Mouse (Mus musculus) cortical plate, adult 2 months (tissue): ENCODE measurements around the gene Rsf1. TPM values are rescaled to one million over a fixed set of nuclear protein-coding genes. Genes with fewer than 3 reads are reported as not detected.

Source experiments
- H3K27ac ChIP-seq: fragments of 200-500 bp; 2 replicates; pipeline ENCODE4 v1.5.1; 2012; ENCODE audit warnings: low read length, control low read depth, inconsistent platforms; ENCODE audit not compliant: insufficient read depth
- H3K4me1 ChIP-seq: fragments of 200-500 bp; 2 replicates; pipeline ENCODE4 v1.6.1; 2011; ENCODE audit warnings: low read length; ENCODE audit not compliant: control insufficient read depth, insufficient read depth
- H3K4me3 ChIP-seq: fragments of 200-500 bp; 2 replicates; pipeline ENCODE4 v1.5.1; 2011; ENCODE audit warnings: mild to moderate bottlenecking, low read length, control low read depth; ENCODE audit not compliant: insufficient read depth
- CTCF ChIP-seq: fragments of 200-500 bp; IDR thresholded peaks from 2 replicates; pipeline ENCODE4 v1.5.1; 2011; ENCODE audit warnings: mild to moderate bottlenecking, control low read depth, low read length; ENCODE audit not compliant: insufficient read depth; ENCODE audit errors: extremely low read depth
- POLR2A ChIP-seq: fragments of 200-500 bp; IDR thresholded peaks from 2 replicates; pipeline ENCODE4 v1.6.1; 2011; ENCODE audit warnings: mild to moderate bottlenecking, low read length, control low read depth; ENCODE audit not compliant: insufficient read depth; ENCODE audit errors: extremely low read depth
- polyA plus RNA-seq: library from polyadenylated mRNA; depleted of rRNA; stranded (reverse); fragments of >200 nt; gene quantifications from 2 replicates; pipeline ENCODE4 v1.2.3, GENCODE M21; 2012

Rsf1 gene
- polyA plus RNA-seq, 1 experiment, result 14.0 TPM

DNA sequence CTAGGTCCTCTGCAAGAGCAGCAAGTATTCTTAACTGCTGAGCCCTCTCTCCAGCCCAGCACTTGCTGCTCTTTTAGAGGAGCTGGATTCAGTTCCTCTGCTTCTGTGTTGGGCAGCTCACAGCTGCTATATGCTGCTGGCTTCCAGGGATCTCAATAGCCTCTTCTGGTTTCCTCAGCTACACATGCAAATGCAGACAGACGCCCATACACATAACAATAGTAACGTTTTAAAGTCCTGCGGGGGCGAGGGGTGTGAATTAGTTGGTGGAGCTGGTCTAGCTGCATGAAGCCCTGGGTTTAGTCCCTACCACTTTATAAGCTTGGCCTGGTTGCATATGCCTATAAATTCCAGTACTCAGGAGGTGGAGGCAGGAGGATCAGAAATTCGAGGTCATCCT is 139.4 kb downstream of the Rsf1 start:
- no peaks in the 10 kb centered on the region for H3K4me1 ChIP-seq
- H3K27ac ChIP-seq, result no peak overlapping the region

DNA sequence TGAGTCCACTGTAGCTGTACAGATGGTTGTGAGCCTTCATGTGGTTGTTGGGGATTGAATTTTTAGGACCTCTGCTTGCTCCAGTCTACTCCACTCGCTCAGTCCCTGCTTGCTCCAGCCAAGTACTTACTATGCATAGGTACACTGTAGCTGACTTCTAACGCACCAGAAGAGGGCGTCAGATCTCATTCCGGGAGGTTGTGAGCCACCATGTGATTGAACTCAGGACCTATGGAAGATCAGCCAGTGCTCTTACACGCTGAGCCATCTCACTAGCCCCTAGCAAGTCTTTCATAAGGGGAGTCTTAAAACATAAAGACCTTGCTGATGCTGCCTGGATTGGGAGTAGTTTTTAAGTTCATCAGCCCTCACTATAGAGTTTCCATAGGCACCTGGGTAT is 140.4 kb downstream of the Rsf1 start:
- no peak overlapping the region for H3K27ac ChIP-seq
- no peak overlapping the region for H3K4me3 ChIP-seq
- TF ChIP-seq CTCF (no peak), POLR2A (no peak)
- no peaks in the 10 kb centered on the region for H3K4me1 ChIP-seq

More for the DNA sequence above, 139.4 kb downstream of the Rsf1 start:
- no peak overlapping the region for H3K4me3 ChIP-seq
- TF ChIP-seq POLR2A (no peak), CTCF (no peak)

DNA sequence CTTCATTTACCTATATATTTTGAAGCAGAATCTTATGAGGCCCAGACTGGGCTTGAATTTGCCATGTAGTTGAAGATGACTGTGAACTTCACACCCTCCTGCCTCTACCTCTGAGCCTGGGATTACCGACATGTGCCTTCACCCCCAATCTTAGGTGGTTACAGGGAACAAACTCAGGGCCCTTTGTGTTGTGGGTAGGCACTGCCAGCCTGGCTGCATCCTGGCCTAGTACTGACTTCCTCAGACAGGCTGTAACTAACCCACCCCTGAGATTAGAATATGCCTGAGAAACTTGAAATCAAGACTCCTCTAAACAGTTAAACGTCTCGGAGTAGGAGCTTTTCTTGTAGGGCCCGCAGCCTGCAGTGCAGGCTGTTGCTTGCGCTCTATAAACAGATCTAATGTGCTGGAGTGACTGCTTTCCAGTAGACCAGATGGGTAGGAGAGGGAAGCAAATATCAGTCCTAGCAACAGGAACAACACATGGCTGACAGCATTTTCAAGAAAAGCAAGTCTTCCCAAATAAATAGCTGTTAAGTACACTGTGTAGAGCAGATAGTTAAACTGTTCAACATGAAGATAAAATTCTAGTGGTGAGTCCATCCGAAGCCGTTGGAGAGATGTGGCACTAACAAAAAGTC is 142.7 kb downstream of the Rsf1 start:
- no peak overlapping the region for H3K27ac ChIP-seq
- H3K4me1 ChIP-seq, result no peaks in the 10 kb centered on the region
- no peak overlapping the region for H3K4me3 ChIP-seq
- TF ChIP-seq POLR2A (no peak), CTCF (no peak)

DNA sequence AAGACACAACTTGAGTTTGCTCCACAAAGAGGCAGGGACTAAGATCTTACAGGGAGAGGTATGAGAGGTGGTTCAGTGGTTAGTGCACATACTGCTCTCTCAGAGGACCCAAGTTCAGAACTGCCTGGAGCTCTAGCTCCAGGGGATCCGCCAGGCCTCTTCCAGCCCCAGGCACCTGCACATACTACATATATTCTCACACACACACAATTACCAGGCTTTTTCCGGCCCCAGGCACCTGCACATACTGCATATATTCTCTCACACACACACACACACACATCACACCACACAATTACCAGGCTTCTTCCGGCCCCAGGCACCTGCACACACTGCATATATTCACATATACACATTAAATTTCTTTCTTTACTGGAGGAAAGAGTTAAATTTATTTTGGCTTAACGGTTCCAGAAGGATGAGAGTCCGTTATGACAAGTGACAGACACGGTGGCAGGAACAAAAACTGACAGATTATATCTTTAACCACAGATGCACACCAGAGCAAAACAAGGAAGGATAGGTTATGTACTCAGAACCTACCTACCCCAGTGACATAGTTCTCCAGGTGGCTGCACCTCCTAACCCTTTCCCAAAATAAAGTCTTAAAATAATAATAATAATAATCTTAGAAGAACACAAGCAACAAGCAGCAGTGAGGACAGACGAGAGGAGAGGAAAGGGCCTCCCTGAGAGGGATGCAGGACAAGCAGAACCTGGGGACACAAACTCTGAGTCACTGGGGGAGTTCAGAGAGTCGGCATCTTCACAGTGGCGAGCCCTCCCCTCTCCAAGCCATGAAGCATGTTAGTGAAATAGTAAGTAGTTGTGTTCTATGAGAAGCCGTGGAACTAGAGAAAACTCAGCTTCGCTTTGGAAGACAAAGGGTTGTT is 144.2 kb downstream of the Rsf1 start:
- no peak for TF ChIP-seq CTCF
- TF ChIP-seq POLR2A, result no peak
- H3K27ac ChIP-seq, result no peak overlapping the region

DNA sequence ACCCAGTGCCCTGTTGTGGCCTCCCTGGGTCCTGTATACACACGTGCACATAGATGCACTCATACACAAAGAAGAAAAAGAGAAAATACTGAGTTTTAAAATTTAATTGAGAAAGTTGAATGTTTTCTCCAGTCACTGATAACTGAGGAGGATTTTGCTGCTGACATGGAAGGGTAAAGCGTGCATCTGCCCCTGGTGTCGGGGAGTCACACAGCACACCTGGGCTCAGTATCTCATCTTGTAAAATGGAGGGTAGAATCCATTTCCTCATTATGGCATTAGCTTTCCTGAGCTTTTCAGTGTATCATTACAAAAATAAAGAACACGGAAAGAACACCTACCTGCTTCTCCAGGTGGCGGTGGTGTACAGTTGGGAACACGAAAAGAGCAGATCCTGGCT is 145.7 kb downstream of the Rsf1 start:
- Histone ChIP-seq H3K4me3 (no peak overlapping the region), H3K27ac (no peak overlapping the region), H3K4me1 (no peaks in the 10 kb centered on the region)
- TF ChIP-seq CTCF (no peak), POLR2A (no peak)

More for the DNA sequence above, 144.2 kb downstream of the Rsf1 start:
- Histone ChIP-seq H3K4me1 (no peaks in the 10 kb centered on the region), H3K4me3 (no peak overlapping the region)

DNA sequence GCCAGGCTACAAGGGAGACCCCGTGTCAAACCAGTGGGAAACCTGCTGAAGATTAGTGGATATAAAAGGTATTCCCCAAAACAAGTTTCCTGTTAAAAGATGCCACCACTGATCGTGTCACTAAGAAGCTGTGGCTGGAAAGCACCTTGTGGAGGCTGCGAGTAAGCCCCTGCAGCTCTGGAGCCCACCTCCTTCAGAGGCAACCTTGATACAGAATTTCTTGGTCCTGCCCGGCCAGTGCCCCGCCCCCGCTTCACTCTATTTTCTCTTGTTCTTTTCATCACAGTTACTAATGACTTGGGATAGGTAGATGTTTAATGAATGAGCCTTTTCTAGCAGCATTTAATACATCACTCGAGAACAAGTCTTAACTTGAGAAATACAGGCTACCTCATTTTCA is 146.4 kb downstream of the Rsf1 start:
- TF ChIP-seq POLR2A (no peak), CTCF (no peak)
- Histone ChIP-seq H3K4me3 (no peak overlapping the region), H3K27ac (no peak overlapping the region), H3K4me1 (no peaks in the 10 kb centered on the region)

DNA sequence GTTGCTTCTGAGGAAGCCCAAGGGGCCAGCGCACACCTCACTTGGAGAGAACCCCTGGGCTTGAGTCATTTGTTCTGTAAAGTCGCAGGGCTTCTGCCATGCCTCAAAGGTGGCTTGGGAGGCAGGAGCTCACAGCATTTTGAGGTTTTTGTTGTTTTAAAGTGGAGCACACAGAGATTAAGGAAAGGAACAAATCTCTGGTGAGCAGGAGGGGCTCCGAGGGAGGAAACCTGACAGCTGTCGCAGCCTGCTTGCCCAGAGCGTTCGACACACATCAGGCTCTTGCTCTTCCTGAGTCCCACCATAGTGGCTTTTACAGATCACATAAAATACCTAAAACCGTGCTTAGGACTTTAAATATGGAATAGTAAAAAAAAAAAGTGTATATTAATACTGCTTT is 147.1 kb downstream of the Rsf1 start:
- Histone ChIP-seq H3K4me3 (no peak overlapping the region), H3K27ac (no peak overlapping the region), H3K4me1 (no peaks in the 10 kb centered on the region)
- TF ChIP-seq CTCF (no peak), POLR2A (no peak)

DNA sequence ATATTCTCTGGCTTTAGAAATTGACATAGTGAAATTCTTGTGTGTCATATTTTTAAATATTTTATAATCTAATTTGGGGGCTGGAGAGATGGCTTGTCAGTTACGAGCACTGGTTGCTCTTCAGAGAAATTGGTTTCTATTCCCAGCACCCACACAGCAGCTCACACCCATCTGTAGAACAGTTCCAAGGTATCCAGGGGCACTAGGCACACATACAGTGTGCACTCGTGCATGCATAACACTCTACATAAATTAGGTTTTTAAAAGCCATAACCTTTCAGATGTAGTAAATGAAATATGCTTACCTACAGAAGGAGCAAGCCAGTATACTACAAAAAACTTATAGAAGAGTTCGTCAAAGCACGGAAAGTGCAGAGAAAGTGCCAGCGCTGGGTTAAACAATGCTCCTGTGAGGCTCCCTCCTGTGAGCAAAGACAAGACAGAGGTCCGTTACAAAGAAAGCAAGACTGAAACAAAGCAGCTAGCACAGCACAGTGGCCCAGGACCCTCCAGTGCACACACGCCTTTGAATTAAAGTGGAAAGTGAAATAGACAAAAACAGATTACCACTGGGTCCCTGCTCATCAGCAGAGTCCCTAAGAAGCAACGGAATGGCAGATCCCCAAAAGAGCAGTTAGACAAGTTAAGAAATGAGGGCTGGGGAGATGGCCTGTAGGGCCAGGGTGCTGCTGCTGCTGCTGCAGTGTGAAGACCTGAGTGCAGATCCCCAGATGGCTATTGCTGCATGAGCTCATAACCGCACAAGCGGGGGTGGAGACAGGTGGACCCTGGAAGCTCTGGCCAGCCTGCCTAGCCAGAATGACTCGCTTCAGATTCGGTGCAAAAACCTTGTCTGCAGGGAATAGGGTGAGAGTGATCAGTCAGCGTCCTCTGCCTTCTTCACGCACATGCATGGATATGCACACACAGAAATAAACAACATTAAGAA is 149.3 kb downstream of the Rsf1 start:
- no peak overlapping the region for H3K4me3 ChIP-seq
- H3K27ac ChIP-seq, result no peak overlapping the region
- TF ChIP-seq CTCF, result no peak
- TF ChIP-seq POLR2A, result no peak
- no peaks in the 10 kb centered on the region for H3K4me1 ChIP-seq

DNA sequence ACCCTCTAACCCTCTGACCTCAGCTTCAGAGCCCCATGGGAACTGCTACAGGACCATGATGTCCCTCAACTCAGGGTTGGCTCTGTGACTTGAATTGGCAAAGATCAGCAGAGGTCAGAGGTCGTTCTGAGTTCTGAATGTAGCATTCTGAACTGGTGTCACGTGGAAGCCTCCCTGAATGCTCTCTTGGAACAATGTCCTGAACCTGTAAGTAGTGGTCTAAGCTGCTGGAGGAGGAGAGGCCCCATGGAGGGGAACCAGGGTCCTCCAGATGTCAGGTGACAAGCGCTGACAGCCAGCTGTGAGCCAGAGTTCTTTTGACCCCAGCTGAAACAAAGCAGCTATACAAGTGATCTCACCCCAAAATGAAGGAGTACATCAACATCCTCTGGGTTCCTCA is 150.7 kb downstream of the Rsf1 start:
- H3K27ac ChIP-seq, result no peak overlapping the region
- no peak overlapping the region for H3K4me3 ChIP-seq
- TF ChIP-seq CTCF, result no peak
- no peak for TF ChIP-seq POLR2A
- no peaks in the 10 kb centered on the region for H3K4me1 ChIP-seq

DNA sequence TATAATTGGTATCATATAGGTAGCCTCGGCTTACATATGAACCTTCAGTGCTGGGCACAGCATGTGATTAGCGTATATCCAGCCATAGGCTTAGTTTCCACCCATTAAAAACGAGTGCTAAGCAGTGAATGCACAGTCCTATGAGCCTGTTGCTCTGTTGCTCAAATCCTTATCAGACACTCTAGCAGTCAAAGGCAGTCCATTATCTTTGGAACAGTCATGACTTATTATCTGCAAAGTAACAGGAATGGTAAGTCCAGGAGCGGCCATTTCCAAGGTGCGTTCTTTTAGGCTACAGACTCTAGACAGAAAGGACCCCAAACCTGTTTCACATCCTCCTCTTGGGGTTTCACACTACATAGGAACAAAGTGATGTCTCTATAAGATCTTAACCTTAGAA is 153.9 kb downstream of the Rsf1 start:
- TF ChIP-seq POLR2A (no peak), CTCF (no peak)
- Histone ChIP-seq H3K4me3 (no peak overlapping the region), H3K27ac (no peak overlapping the region), H3K4me1 (peaks cover 1% of the 10 kb centered on the region; the same call in 1 of the 2 replicates)
